Mouse (Mus musculus) cerebellum, adult 2 months (tissue): ENCODE data around the gene Pdlim1. TPM values are rescaled to one million over a fixed set of nuclear protein-coding genes. Genes with fewer than 3 reads are reported as not detected.

Experiments
- DNase-seq, 2 experiments: peaks; one replicate each; pipeline ENCODE4 v3.0.0; 2021
- H3K27ac ChIP-seq: fragments of 200-500 bp; 2 replicates; pipeline ENCODE4 v1.5.1; 2012; ENCODE audit warnings: low read length, control low read depth, inconsistent platforms; ENCODE audit not compliant: insufficient read depth
- H3K27me3 ChIP-seq: fragments of 200-500 bp; 2 replicates; pipeline ENCODE4 v1.6.1; 2012; ENCODE audit warnings: inconsistent platforms, mild to moderate bottlenecking, low read length, moderate library complexity; ENCODE audit not compliant: control insufficient read depth, insufficient read depth
- H3K4me1 ChIP-seq: fragments of 200-500 bp; 2 replicates; pipeline ENCODE4 v1.6.1; 2011; ENCODE audit warnings: low read length; ENCODE audit not compliant: control insufficient read depth, insufficient read depth
- H3K4me3 ChIP-seq: fragments of 200-500 bp; replicated peaks from 2 replicates; pipeline ENCODE3; 2011; ENCODE audit warnings: mild to moderate bottlenecking, low read depth, low read length, control low read depth; ENCODE audit not compliant: insufficient read depth
- CTCF ChIP-seq: fragments of 200-500 bp; IDR thresholded peaks from 2 replicates; pipeline ENCODE4 v1.5.1; 2011; ENCODE audit warnings: low read depth, mild to moderate bottlenecking, control low read depth, low read length, moderate library complexity, borderline replicate concordance; ENCODE audit not compliant: insufficient read depth
- POLR2A ChIP-seq: fragments of 200-500 bp; IDR thresholded peaks from 2 replicates; pipeline ENCODE4 v1.6.1; 2011; ENCODE audit warnings: low read length, control low read depth, borderline replicate concordance; ENCODE audit not compliant: insufficient read depth
- WGBS: fragments of 180-500 bp; shearing (Covaris S2); methylation state at CpG from one replicate; pipeline ENCODE4 v1.1.7; 2018; 5-methylcytosine and 5-hydroxymethylcytosine counted together
- polyA plus RNA-seq: library from polyadenylated mRNA; depleted of rRNA; stranded (reverse); fragments of >200 nt; gene quantifications from 2 replicates; pipeline ENCODE4 v1.2.3, GENCODE M21; 2012

Pdlim1 gene
- polyA plus RNA-seq, 1 experiment: 23.2 TPM

DNA sequence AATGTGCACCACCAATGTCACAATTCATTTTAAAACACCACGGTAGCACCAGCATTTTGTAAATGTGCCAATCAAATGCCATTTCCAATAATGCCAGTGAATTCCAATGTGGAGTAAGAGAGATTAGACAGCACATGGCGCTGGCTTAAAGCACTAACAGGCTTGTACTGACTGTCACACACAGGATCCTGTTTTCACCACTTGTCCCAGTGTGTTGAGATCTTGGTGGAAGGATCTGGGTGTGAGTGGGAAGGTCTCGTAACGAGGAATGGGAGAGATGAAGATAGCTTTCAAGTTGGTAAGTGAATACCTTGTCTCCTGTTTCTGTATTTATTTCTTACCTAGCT lies 26.1 kb upstream of the Pdlim1 start:
- H3K27me3 ChIP-seq: no peaks in the 10 kb centered on the region; the same call in 1 of the 2 replicates
- TF ChIP-seq CTCF (no peak), POLR2A (no peak)
- H3K27ac ChIP-seq: no peak overlapping the region

DNA sequence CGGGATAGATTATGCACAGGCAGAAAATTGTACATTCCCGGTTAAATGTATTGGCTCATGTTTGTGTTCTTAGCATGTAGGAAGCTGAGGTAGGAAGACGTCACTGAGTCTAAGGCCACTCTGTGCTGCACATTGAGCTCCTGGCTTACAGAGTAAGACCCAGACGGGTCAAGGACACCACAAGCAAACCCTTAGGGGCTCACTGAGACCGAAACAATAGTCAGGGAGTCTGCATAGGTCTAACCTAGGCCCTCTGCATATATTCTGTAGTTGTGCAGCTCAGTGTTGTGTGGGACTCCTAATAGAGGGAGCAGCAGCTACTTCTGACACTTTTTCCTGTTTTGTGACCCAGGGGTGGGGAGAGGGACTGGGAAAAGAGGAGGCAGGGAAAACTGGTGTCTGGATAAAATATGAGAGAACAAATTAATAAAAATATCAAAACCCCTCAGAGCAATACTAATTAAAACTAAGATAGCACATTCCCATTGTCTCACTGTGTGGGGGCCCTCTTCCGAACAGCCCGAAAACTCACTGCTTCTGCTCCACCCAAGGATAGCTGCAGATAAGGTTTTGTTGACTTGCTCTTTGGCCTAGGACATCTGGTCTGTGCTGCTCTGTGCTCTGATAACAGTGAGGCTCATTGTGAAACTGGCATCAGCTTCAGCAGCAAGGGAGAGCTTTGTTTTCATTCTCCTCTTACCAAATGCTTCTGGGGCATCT lies 25.6 kb upstream of the Pdlim1 start:
- H3K27ac ChIP-seq: 0 out of 2 replicates have a peak overlapping the region, but pooled peaks have one; percentile 50
- TF ChIP-seq POLR2A: no peak
- no peak for TF ChIP-seq CTCF
- peaks cover 9% of the 10 kb centered on the region for H3K4me1 ChIP-seq
- DNase-seq: no peak
- H3K27me3 ChIP-seq: no peaks in the 10 kb centered on the region; the same call in 1 of the 2 replicates
- WGBS: 90% methylated on average over 7 of the region's 7 CpGs
- H3K4me3 ChIP-seq: no peak overlapping the region

More for the DNA sequence above, 26.1 kb upstream of the Pdlim1 start:
- peaks cover 9% of the 10 kb centered on the region for H3K4me1 ChIP-seq
- WGBS: 66% methylated on average over 4 of the region's 4 CpGs
- DNase-seq: no peak
- H3K4me3 ChIP-seq: no peak overlapping the region

DNA sequence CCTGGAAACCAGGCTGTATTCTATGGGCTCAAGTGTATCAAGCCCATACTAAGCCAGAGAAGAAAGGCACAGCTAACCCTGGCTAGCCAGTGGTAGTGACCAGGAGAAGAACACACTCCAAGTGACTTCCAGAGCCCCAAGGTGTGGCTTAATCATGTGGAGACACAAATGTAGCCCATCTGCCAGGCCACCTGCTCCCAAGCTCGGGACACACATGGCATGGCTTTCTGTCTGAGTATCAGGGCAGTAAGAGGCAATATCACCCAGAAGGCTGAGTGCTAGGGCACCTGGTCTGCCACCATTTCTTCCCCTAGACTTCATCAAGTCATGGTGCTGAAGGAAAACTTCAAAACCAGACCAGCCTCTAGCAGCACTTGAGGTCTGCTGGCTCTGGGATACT lies 22.6 kb upstream of the Pdlim1 start:
- Histone ChIP-seq H3K4me3 (no peak overlapping the region), H3K4me1 (peaks cover 9% of the 10 kb centered on the region), H3K27me3 (no peaks in the 10 kb centered on the region; the same call in 1 of the 2 replicates), H3K27ac (no peak overlapping the region)
- TF ChIP-seq POLR2A (no peak), CTCF (no peak)
- WGBS: 8% methylated on average over 1 of the region's 1 CpGs
- DNase-seq: peak; percentile 54 to 67

GRCm38 (mm10) chr19:40293791-40294190 lies 22.1 kb upstream of the Pdlim1 start:
- DNase-seq: no peak
- Histone ChIP-seq H3K27me3 (no peaks in the 10 kb centered on the region), H3K27ac (no peak overlapping the region)

GRCm38 (mm10) chr19:40290099-40290724 lies 18.6 kb upstream of the Pdlim1 start:
- Histone ChIP-seq H3K4me3 (no peak overlapping the region), H3K4me1 (peaks cover 9% of the 10 kb centered on the region), H3K27ac (no peak overlapping the region), H3K27me3 (no peaks in the 10 kb centered on the region)
- TF ChIP-seq CTCF: no peak
- no peak for TF ChIP-seq POLR2A
- 57% methylated on average over 6 of the region's 6 CpGs for WGBS
- peak in 1 of 2 experiments; percentile 24 for DNase-seq

More at GRCm38 (mm10) chr19:40293791-40294190, 22.1 kb upstream of the Pdlim1 start:
- peaks cover 9% of the 10 kb centered on the region for H3K4me1 ChIP-seq
- H3K4me3 ChIP-seq: no peak overlapping the region
- no peak for TF ChIP-seq CTCF
- no peak for TF ChIP-seq POLR2A
- WGBS: 61% methylated on average over 6 of the region's 6 CpGs

DNA sequence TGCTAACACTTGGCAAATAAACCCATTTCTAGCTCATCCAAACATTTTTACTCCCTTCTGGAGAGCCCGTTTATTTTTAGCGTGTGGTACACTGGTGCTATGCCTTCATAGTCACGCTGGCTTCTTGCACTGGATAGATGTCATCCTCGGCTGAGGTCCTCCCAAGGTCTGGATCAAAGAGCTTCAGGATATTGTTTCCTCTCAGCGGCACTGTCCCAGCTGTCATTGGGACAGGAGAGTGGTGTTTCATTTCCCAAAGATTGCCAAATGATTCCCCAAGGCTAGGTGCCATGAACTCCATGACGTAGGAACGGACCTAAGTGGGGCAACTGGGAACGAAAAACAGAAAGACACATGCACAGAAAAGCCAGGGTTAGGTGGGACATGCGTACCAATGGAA lies 16.8 kb upstream of the Pdlim1 start:
- H3K4me3 ChIP-seq: no peak overlapping the region
- no peaks in the 10 kb centered on the region for H3K4me1 ChIP-seq
- H3K27ac ChIP-seq: no peak overlapping the region
- no peak for TF ChIP-seq POLR2A
- no peak for TF ChIP-seq CTCF
- H3K27me3 ChIP-seq: no peaks in the 10 kb centered on the region
- no peak for DNase-seq
- WGBS: 69% methylated on average over 9 of the region's 9 CpGs

DNA sequence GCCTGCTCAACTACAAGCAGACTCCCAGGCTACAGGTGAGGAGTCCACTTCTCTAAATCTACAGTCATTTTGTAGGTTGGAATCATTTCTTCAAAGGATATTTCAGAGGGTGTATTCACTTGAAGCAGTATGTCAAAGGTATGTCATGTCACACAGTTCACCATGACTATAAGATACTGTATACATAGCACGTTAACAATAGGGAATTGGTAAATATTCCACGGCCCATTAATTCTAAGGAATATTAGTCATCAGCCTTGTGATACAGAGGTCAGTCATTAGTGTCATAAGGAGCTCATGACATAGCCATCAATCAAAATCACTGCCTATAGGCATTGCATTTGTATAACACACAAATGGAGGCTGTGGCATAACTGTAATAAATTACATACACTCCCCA lies 13.1 kb upstream of the Pdlim1 start:
- Histone ChIP-seq H3K4me3 (no peak overlapping the region), H3K27ac (no peak overlapping the region), H3K4me1 (no peaks in the 10 kb centered on the region), H3K27me3 (no peaks in the 10 kb centered on the region)
- DNase-seq: no peak
- no peak for TF ChIP-seq POLR2A
- TF ChIP-seq CTCF: no peak
- WGBS: 95% methylated on average over 2 of the region's 2 CpGs

GRCm38 (mm10) chr19:40283415-40283814 lies 11.8 kb upstream of the Pdlim1 start:
- TF ChIP-seq POLR2A: no peak
- no peak for TF ChIP-seq CTCF
- Histone ChIP-seq H3K27ac (no peak overlapping the region), H3K4me3 (no peak overlapping the region), H3K4me1 (no peaks in the 10 kb centered on the region), H3K27me3 (no peaks in the 10 kb centered on the region)
- 50% methylated on average over 2 of the region's 2 CpGs for WGBS
- DNase-seq: no peak
